Mouse (Mus musculus) layer of hippocampus, adult 8-10 months (tissue): ENCODE data around the gene Raf1. TPM values are rescaled to one million over a fixed set of nuclear protein-coding genes. Genes with fewer than 3 reads are reported as not detected.
"Not testable (repeated sequence)": the region's sequence is repeated elsewhere in the genome, so short reads cannot be mapped to it uniquely, and the experiment has no call there.

Experiments used
- DNase-seq, 2 experiments: peaks; one replicate each; pipeline ENCODE4 v3.0.0; 2022; ENCODE audit warnings: low spot score in 2 of 2
- total RNA-seq, 4 experiments: library from RNA; stranded (reverse); gene quantifications; 2 replicates each; pipeline ENCODE4 v1.2.4; 2022

The Raf1 gene
- total RNA-seq, 4 experiments from 2014 or later: 78.9 to 102 (median 84.5) TPM

- DNase-seq: no peak
These were observed 7.8 kb upstream of the Raf1 start for GRCm38 (mm10) chr6:115684271-115684670.

GRCm38 (mm10) chr6:115681066-115681465 is 4.6 kb upstream of the Raf1 start:
- no peak for DNase-seq

- no peak for DNase-seq
These were observed 1.6 kb upstream of the Raf1 start for GRCm38 (mm10) chr6:115678012-115678411.

GRCm38 (mm10) chr6:115677441-115677840 is 1.0 kb upstream of the Raf1 start:
- DNase-seq: no peak

- peak in 1 of 2 experiments; percentile 55 for DNase-seq
These were observed 713 bp downstream of the Raf1 start for GRCm38 (mm10) chr6:115675508-115676336.

- no peak for DNase-seq
These were observed 1.3 kb downstream of the Raf1 start for GRCm38 (mm10) chr6:115675166-115675507.

GRCm38 (mm10) chr6:115674316-115674715 is 2.1 kb downstream of the Raf1 start:
- DNase-seq: no peak

- no peak for DNase-seq
These were observed 3.7 kb downstream of the Raf1 start for GRCm38 (mm10) chr6:115672700-115673099.

GRCm38 (mm10) chr6:115666641-115667040 is 9.8 kb downstream of the Raf1 start:
- no peak for DNase-seq

- DNase-seq: no peak
These were observed 12.2 kb downstream of the Raf1 start for GRCm38 (mm10) chr6:115664268-115664667.

- DNase-seq: no peak
These were observed 17.6 kb downstream of the Raf1 start for GRCm38 (mm10) chr6:115658802-115659201.

- no peak for DNase-seq
These were observed 22.5 kb downstream of the Raf1 start for GRCm38 (mm10) chr6:115653939-115654338.

- no peak for DNase-seq
These were observed 24.7 kb downstream of the Raf1 start for GRCm38 (mm10) chr6:115651719-115652118.

GRCm38 (mm10) chr6:115650476-115651427 is 25.7 kb downstream of the Raf1 start:
- no peak for DNase-seq

GRCm38 (mm10) chr6:115649792-115650365 is 26.6 kb downstream of the Raf1 start:
- no peak for DNase-seq

GRCm38 (mm10) chr6:115643315-115643714 is 33.1 kb downstream of the Raf1 start:
- DNase-seq: no peak

GRCm38 (mm10) chr6:115638188-115638587 is 38.2 kb downstream of the Raf1 start:
- not testable (repeated sequence) for DNase-seq

GRCm38 (mm10) chr6:115634015-115634414 is 42.4 kb downstream of the Raf1 start:
- no peak for DNase-seq

GRCm38 (mm10) chr6:115631056-115631795 is 45.2 kb downstream of the Raf1 start:
- no peak for DNase-seq

- no peak for DNase-seq
These were observed 50.3 kb downstream of the Raf1 start for GRCm38 (mm10) chr6:115626121-115626520.

GRCm38 (mm10) chr6:115620942-115621341 is 55.5 kb downstream of the Raf1 start:
- DNase-seq: no peak
